Mouse (Mus musculus): ENCODE data around the gene Srsf4.

DNA sequence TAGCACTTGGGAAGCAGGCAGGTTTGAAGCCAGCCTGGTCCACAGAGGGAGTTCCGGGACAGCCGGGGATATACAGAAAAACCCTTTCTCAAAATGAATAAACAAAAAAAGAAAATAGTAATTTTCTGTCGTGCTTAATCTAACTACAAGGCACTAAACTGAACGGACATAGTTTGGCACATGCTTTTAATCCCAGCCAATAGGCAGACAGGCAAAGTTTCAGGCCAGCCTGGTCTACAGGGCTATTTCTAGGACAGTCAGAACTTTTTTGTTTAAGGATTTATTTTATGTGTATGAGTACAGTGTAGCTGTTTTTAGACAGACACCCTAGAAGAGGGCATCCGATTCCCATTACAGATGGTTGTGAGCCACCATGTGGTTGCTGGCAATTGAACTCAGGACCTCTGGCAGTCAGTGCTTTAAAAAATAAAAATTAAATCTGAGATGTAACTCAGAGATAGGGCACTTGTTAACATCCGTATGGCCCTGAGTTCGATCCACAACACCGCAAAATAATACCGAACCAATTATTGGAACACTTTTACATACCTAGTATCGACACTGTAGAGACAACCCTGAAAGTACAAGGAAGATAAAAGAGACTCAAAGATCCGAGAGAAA is 635 bp upstream of the Srsf4 start:
- TF ChIP-seq CTCF (conservative IDR thresholded peaks at IDR 0.05 in 1 of 2, IDR thresholded peaks at IDR 0.05 in 1 of 2; ENCODE audit: low read depth in 2 of 2, low read length in 2 of 2) = no peak
- TF ChIP-seq POLR2A (IDR thresholded peaks at IDR 0.05; ENCODE audit: low read depth, low read length) = no peak
- TF ChIP-seq EP300 (IDR thresholded peaks at IDR 0.05; ENCODE audit: low read length) = no peak
- TF ChIP-seq USF1 (IDR thresholded peaks at IDR 0.05; ENCODE audit: low read depth, low read length) = no peak
- no peak for TF ChIP-seq USF2 (conservative IDR thresholded peaks at IDR 0.05; ENCODE audit: low read depth, low read length)
- TF ChIP-seq ETS1 (conservative IDR thresholded peaks at IDR 0.05; ENCODE audit: low read depth, low read length) = no peak
